Mouse (Mus musculus): ENCODE results near the gene Gm10024. TPM values are rescaled to one million over a fixed set of nuclear protein-coding genes. Genes with fewer than 3 reads are reported as not detected.
A peak's percentile ranks its signal among the peaks of the same experiment; 100 is the strongest.
"Not testable (repeated sequence)": the region's sequence is repeated elsewhere in the genome, so short reads cannot be mapped to it uniquely, and the experiment has no call there.

Gene Gm10024
- total RNA-seq (2015), result not detected in 2 replicates
- total RNA-seq (2017), result not detected in 2 replicates

- ATAC-seq (ENCODE audit: poor library complexity, severe bottlenecking), result not testable (repeated sequence)
Observed at GRCm38 (mm10) chr10:77711157-77711556, at the start of gene Gm10024. Gene Gm10024, plus strand, starts transcription at chr10:77711457.

- ATAC-seq (ENCODE audit: poor library complexity, severe bottlenecking), result no peak
Observed at GRCm38 (mm10) chr10:77663949-77664665, 47.1 kb upstream of the Gm10024 start.

GRCm38 (mm10) chr10:77666342-77666741 lies 44.9 kb upstream of the Gm10024 start:
- ATAC-seq (ENCODE audit: poor library complexity, severe bottlenecking), result no peak

GRCm38 (mm10) chr10:77667402-77667801 lies 43.9 kb upstream of the Gm10024 start:
- no peak for ATAC-seq (ENCODE audit: poor library complexity, severe bottlenecking)

DNA sequence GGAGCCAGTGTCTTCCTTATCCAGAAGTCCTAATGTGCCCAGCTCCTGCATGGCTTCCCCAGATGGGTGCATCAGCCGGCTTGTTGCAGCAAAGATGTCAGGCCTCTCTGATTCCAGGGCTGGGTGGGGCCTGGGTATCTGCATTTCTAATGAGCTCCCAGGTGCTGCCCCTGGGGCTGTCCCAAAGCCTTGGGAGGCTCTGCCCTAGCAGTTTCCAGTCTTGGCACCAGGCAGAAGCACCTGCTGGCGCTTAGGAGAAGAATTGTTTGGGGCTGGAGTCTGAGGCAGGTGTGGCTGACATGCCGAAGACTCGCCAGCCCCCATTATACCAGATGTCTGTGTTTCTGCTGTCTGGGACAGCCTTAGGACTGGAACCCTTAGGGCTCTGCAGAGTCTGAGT lies 40.5 kb upstream of the Gm10024 start:
- ATAC-seq (ENCODE audit: poor library complexity, severe bottlenecking), result no peak

DNA sequence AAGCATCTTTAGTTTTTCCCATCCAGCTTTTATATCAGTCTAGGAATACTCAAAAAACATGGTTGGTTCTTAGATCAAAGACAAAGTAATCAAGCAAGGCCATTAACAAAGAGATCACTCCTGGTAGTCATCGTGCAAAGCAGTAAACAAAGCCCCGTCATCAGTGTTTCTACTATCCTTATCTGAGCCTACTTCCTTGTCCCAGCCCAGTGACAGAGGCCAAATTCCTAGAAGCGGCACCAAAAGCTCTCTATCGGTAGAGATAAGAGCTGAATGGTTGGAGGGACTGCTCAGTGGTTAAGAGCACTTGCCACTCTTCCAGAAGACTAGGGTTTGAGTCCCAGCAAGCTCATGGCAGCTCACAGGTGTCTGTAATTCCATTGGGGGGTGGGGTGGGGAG lies 39.7 kb upstream of the Gm10024 start:
- no peak for ATAC-seq (ENCODE audit: poor library complexity, severe bottlenecking)

- ATAC-seq (ENCODE audit: poor library complexity, severe bottlenecking), result no peak
Observed at GRCm38 (mm10) chr10:77673765-77674164, 37.5 kb upstream of the Gm10024 start.

- ATAC-seq (ENCODE audit: poor library complexity, severe bottlenecking), result no peak
Observed at GRCm38 (mm10) chr10:77677562-77677961, 33.7 kb upstream of the Gm10024 start.

DNA sequence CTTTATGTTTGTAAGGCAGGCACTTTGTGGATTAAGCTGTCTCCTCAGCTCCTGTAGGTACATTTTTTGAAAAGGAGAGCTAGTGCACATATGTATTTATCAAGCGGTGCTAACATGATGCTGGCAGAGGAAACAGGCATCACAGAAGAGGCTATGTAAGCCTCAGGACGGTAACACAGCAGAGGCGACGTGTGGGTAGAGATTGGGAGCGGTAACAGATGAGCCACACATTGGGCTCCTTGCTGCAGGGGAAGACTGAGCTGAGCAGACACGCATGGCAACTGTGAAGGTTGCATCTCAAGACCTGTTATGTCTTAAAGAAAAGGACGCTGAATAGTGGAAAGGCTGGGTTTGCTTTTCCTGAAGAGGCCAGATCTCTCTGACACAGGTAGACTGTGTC lies 28.3 kb upstream of the Gm10024 start:
- ATAC-seq (ENCODE audit: poor library complexity, severe bottlenecking), result no peak

DNA sequence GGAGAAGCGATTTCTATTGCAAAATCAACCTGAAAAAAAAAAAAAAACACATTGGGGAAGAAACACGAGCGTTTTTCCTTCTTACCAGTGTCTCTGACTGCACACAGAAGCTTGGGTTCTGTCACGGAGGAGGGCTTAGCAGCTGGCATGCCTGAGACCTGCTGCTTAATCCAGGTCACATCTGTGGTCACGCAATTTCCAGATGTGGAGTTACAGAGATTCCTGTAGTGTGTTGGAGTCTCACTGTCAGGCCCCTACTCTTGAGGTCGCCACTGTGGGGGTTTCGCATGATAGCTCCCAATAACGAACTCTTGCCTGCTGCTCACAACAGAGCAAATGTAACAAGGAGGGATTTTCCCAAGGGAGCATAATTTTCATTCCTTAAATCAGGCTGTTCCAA lies 27.1 kb upstream of the Gm10024 start:
- ATAC-seq (ENCODE audit: poor library complexity, severe bottlenecking), result no peak

GRCm38 (mm10) chr10:77685895-77686664 lies 25.2 kb upstream of the Gm10024 start, which contains the start of gene Tspear:
Gene Tspear, plus strand, starts transcription at chr10:77686569.
- ATAC-seq (ENCODE audit: poor library complexity, severe bottlenecking), result no peak

DNA sequence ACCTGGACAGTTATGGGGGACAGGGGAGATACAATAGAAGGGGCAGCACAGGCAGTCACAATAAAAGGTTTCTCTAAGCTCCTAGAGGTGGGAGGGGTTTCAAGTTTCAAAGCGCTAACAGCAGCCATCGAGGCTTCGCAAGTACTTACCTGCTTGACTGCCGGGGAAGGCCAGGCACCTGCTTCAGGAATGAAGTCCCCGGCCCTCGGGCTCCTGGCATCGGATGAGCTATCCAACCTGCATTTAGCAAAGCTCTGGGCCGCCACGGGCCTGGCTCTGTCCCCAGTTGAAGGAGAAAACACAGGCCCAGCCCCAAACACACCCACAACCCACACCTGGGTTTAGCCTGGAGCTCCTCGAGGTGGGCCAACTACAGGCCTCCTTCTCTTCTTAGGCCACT lies 24.2 kb upstream of the Gm10024 start:
- ATAC-seq (ENCODE audit: poor library complexity, severe bottlenecking), result no peak

GRCm38 (mm10) chr10:77690356-77690807 lies 20.9 kb upstream of the Gm10024 start, which contains the start of gene Gm19402:
Gene Gm19402, minus strand, starts transcription at chr10:77690757.
- ATAC-seq (ENCODE audit: poor library complexity, severe bottlenecking), result not testable (repeated sequence)

DNA sequence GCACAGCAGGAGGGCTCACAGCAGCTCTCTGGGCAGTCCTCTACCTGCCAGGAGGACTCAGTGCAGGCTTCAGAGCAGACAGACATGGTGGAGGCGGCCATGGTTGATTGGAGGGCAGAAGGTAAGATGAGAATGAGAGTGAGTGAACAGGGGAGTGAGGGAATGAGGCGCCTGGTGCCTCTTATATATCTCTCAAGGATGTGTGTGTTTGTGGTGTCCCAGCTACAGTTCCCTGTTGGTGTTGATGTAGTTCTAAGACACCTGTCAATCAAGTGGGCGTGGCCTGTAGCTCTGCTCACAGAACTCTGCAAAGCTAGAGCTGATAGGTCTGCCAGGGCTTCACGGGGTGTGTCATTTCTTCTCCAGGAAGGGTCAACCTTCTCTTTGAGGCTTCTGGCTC lies 14.1 kb upstream of the Gm10024 start, which contains the start of gene Gm9508:
TSS of gene Gm9508 (minus strand) at position 101 of the 400 bp plus-strand sequence.
- ATAC-seq (ENCODE audit: poor library complexity, severe bottlenecking), result no peak

DNA sequence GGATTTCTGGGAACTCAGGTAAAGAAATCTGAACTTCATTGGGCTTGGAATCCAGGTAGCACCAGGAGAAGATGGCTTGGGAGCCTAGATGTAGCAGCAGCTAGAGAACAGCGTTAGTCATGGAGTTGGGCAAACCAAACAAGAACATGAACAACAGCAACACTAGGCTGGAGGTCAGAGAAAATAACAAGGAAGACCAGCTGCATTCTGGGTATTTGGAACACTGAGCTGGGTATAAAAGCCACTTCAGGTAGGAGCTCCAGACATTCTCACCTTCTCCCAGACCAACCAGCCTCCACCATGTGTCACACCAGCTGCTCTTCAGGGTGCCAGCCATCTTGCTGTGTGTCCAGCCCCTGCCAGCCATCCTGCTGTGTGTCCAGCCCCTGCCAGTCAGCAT lies 4.9 kb upstream of the Gm10024 start, which contains the start of gene Gm10272:
TSS of gene Gm10272 (plus strand) at position 301 of the 400 bp plus-strand sequence.
- ATAC-seq (ENCODE audit: poor library complexity, severe bottlenecking), result no peak

GRCm38 (mm10) chr10:77709831-77710230 lies 1.4 kb upstream of the Gm10024 start:
- ATAC-seq (ENCODE audit: poor library complexity, severe bottlenecking), result no peak

GRCm38 (mm10) chr10:77713734-77714133 lies 2.5 kb downstream of the Gm10024 start:
- peak; percentile 47; the same call in 1 of the 2 replicates for ATAC-seq (ENCODE audit: poor library complexity, severe bottlenecking)

DNA sequence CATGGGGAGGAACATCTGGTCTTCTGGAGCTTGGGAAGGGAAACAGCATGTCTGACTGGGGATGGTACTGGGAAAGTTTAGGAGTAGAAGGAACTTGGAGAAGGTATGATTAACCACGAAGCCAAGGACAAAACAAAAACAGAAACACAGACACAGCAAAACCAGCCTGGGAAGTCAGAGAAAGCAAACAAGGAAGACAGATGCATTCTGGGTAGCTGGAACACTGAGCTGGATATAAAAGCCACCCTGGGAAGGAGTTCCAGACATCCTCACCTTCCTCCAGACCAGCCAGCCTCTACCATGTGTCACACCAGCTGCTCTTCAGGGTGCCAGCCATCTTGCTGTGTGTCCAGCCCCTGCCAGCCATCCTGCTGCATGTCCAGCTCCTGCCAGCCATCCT lies 4.2 kb downstream of the Gm10024 start, which contains the start of gene Gm10142:
TSS of gene Gm10142 (plus strand) at position 301 of the 400 bp plus-strand sequence.
- no peak for ATAC-seq (ENCODE audit: poor library complexity, severe bottlenecking)

- not testable (repeated sequence) for ATAC-seq (ENCODE audit: poor library complexity, severe bottlenecking)
Observed at GRCm38 (mm10) chr10:77720299-77720698, 9.0 kb downstream of the Gm10024 start, which contains the start of gene Krtap12-1. Gene Krtap12-1, plus strand, starts transcription at chr10:77720599.

GRCm38 (mm10) chr10:77724855-77725254 lies 13.6 kb downstream of the Gm10024 start:
- no peak for ATAC-seq (ENCODE audit: poor library complexity, severe bottlenecking)

- ATAC-seq (ENCODE audit: poor library complexity, severe bottlenecking), result no peak
Observed at GRCm38 (mm10) chr10:77726186-77726585, 14.9 kb downstream of the Gm10024 start, which contains the start of gene Gm10100. Gene Gm10100, plus strand, starts transcription at chr10:77726486.
